Mouse (Mus musculus): ENCODE measurements at regions not wholly inside any gene's neighbourhood (a gene's known extent, or its start where the extent isn't known, plus 50 kb on each side); places are given as distances from the start of the nearest gene placed in this dataset.

GRCm38 (mm10) chr9:61028775-61029401 is 234.5 kb downstream of the Uaca start:
- H3K36me3 ChIP-seq, result no peaks in the 10 kb centered on the region
- WGBS, result 70% methylated on average over 12 of the region's 12 CpGs
- ATAC-seq (replicated peaks), result no peak
- no peaks in the 10 kb centered on the region for H3K27me3 ChIP-seq
- H3K9ac ChIP-seq (replicated peaks), result no peak overlapping the region
- H3K4me2 ChIP-seq (replicated peaks), result no peak overlapping the region
- H3K4me1 ChIP-seq, result peaks cover 27% of the 10 kb centered on the region
- no peaks in the 10 kb centered on the region for H3K9me3 ChIP-seq
- H3K4me3 ChIP-seq, result no peak overlapping the region
- no peak overlapping the region for H3K27ac ChIP-seq (replicated peaks)

- Histone ChIP-seq H3K4me1 (peaks cover 27% of the 10 kb centered on the region), H3K36me3 (no peaks in the 10 kb centered on the region), H3K4me3 (no peak overlapping the region), H3K27me3 (no peaks in the 10 kb centered on the region), H3K9ac (replicated peaks) (no peak overlapping the region), H3K27ac (replicated peaks) (peak overlapping the region; percentile 82), H3K4me2 (replicated peaks) (peak overlapping the region; percentile 14), H3K9me3 (no peaks in the 10 kb centered on the region)
- WGBS, result 58% methylated on average over 26 of the region's 26 CpGs
- ATAC-seq (replicated peaks), result peak; percentile 39; the same call in 1 of the 2 replicates
Observed at GRCm38 (mm10) chr9:61031699-61032447, 237.5 kb downstream of the Uaca start.

DNA sequence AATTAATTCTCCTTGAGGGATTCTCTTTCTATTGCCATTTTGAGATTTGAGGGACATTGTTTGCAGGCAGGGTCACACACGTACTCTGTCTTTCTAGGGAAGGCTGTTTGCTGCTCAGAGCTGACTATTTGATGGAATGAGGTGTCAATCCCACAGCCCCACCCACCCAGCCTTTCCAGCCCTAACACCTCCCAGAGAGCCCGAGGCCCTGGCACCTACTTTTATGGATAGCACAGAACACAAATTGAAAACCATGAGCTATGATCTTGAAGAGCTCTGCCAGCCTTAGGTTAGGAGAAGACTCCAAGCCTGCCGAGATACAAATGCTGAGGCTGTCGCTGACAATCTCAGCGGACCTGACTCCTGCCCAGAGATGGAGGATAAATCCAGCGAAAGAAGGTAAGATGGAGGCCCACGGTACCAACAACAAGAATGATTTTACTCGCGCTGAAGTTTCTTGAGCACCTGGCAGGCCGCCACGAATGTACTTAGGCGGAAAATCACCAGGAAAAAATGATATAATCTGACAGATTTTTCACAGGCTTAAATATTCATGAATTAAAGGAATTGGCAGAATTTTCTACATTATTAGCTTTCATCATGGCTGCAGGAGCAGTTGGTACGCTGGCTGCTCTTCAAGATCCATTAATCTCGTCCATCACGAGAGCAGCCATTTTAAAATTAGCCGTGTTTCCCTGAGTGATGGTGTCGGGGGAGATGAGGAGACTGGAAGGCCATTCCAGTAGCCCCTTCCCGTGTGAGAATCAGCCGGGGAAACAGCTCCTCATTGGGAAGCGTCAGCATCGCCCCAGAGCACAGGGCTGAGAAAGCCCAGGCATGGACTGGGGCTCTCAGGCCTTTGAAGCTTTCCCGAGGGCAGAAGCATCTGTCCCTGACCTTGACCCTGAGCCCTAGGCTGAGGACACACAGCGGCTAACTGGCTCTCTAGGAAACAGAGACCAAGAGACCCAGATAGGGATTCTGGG is 238.4 kb downstream of the Uaca start:
- Histone ChIP-seq H3K4me3 (no peak overlapping the region), H3K4me1 (peaks cover 27% of the 10 kb centered on the region), H3K4me2 (replicated peaks) (peak overlapping the region; percentile 14), H3K9me3 (no peaks in the 10 kb centered on the region), H3K9ac (replicated peaks) (no peak overlapping the region), H3K27ac (replicated peaks) (peak overlapping the region; percentile 82), H3K36me3 (no peaks in the 10 kb centered on the region), H3K27me3 (no peaks in the 10 kb centered on the region)
- ATAC-seq (replicated peaks), result peak; percentile 57; the same call in 1 of the 2 replicates
- WGBS, result 45% methylated on average over 23 of the region's 23 CpGs

GRCm38 (mm10) chr9:61033593-61033992 is 239.3 kb downstream of the Uaca start:
- H3K27ac ChIP-seq (replicated peaks), result peak overlapping the region; percentile 82; the same call in 1 of the 2 replicates

DNA sequence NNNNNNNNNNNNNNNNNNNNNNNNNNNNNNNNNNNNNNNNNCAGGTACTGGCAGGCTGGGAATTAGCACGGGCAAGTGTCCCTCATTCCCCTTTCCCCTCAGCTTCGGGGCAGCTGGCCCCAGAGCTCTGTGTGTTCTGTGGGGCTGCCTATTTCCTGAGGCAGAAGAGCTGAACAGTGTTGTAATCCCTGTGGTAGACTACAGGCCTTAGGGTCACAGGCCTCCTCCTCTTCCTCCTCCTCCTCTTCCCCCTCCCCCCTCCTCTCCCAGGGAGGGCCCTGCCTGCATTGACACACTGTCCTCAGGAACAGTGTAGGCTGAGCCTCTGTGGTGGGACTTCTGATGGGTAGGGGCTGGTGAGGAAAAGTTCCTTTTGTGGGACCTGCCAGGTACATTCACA is 247.7 kb downstream of the Uaca start:
- no peak for ATAC-seq (replicated peaks)
- H3K27me3 ChIP-seq, result no peaks in the 10 kb centered on the region
- peaks cover 19% of the 10 kb centered on the region; the same call in 1 of the 2 replicates for H3K4me1 ChIP-seq
- H3K9me3 ChIP-seq, result no peaks in the 10 kb centered on the region
- H3K4me3 ChIP-seq, result no peak overlapping the region
- WGBS, result 60% methylated on average over 2 of the region's 2 CpGs
- H3K36me3 ChIP-seq, result no peaks in the 10 kb centered on the region
- H3K9ac ChIP-seq (replicated peaks), result no peak overlapping the region
- no peak overlapping the region for H3K4me2 ChIP-seq (replicated peaks)
- no peak overlapping the region for H3K27ac ChIP-seq (replicated peaks)

More at GRCm38 (mm10) chr9:61033593-61033992, 239.3 kb downstream of the Uaca start:
- H3K9ac ChIP-seq (replicated peaks), result no peak overlapping the region
- no peaks in the 10 kb centered on the region for H3K27me3 ChIP-seq
- H3K4me2 ChIP-seq (replicated peaks), result no peak overlapping the region
- peaks cover 27% of the 10 kb centered on the region for H3K4me1 ChIP-seq
- no peaks in the 10 kb centered on the region for H3K9me3 ChIP-seq
- no peak overlapping the region for H3K4me3 ChIP-seq
- no peaks in the 10 kb centered on the region for H3K36me3 ChIP-seq
- no peak for ATAC-seq (replicated peaks)
- WGBS, result 84% methylated on average over 9 of the region's 9 CpGs

DNA sequence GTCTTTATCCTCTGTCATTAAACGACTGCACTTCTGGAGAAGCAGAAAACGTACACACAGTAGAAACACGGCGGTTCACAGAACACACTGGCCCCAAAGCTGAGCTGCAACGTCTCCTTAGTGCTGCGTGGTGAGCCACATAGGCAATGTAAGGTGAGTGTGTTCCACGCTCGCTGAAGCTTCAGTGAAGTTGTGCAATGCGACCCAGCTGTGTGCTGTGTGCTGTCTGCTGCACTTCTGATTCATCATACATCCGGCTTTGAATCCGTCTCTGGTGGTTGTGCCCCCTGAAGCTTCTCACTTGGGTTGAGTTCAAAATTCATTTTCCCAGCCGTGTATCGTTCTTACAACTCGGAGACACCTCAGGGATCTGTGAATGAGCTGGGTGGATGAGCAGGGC is 250.6 kb downstream of the Uaca start:
- Histone ChIP-seq H3K4me3 (no peak overlapping the region), H3K9me3 (no peaks in the 10 kb centered on the region), H3K27ac (replicated peaks) (no peak overlapping the region), H3K36me3 (no peaks in the 10 kb centered on the region), H3K9ac (replicated peaks) (no peak overlapping the region), H3K27me3 (no peaks in the 10 kb centered on the region), H3K4me2 (replicated peaks) (no peak overlapping the region), H3K4me1 (peaks cover 14% of the 10 kb centered on the region; the same call in 1 of the 2 replicates)
- ATAC-seq (replicated peaks), result no peak
- 82% methylated on average over 14 of the region's 14 CpGs for WGBS

- no peaks in the 10 kb centered on the region for H3K27me3 ChIP-seq
- WGBS, result 17% methylated on average over 7 of the region's 7 CpGs
- no peak for ATAC-seq (replicated peaks)
- peaks cover 12% of the 10 kb centered on the region; the same call in 1 of the 2 replicates for H3K4me1 ChIP-seq
- H3K4me3 ChIP-seq, result no peak overlapping the region
- H3K4me2 ChIP-seq (replicated peaks), result no peak overlapping the region
- H3K9ac ChIP-seq (replicated peaks), result no peak overlapping the region
- H3K9me3 ChIP-seq, result no peaks in the 10 kb centered on the region
- H3K27ac ChIP-seq (replicated peaks), result no peak overlapping the region
- no peaks in the 10 kb centered on the region for H3K36me3 ChIP-seq
Observed at GRCm38 (mm10) chr9:61046517-61046916, 252.2 kb downstream of the Uaca start.

DNA sequence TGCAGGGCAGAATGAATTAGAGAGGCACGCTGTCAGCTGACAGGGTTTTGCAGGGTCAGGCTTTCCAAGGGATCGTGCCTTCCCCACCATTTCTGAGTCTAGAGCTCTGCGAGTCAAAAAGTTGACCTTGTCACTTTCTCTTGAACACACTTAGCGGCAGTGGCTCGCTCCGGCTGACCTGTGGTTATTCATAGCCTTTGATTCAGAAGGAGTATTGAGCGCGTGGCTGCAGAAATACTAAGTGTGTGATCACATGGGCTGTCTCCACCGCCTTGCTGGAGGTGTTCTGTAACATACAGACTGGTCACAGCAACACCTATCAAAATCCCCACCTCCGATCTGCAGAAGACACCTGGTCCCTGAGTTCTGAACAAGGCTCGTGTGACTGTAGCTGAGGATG is 252.9 kb downstream of the Uaca start:
- no peaks in the 10 kb centered on the region for H3K36me3 ChIP-seq

GRCm38 (mm10) chr9:61048576-61048975 is 254.2 kb downstream of the Uaca start:
- Histone ChIP-seq H3K9ac (replicated peaks) (no peak overlapping the region), H3K9me3 (no peaks in the 10 kb centered on the region), H3K27me3 (no peaks in the 10 kb centered on the region), H3K27ac (replicated peaks) (no peak overlapping the region), H3K36me3 (no peaks in the 10 kb centered on the region), H3K4me3 (no peak overlapping the region), H3K4me2 (replicated peaks) (no peak overlapping the region), H3K4me1 (no peaks in the 10 kb centered on the region)
- WGBS, result 89% methylated on average over 15 of the region's 15 CpGs
- no peak for ATAC-seq (replicated peaks)

More for the DNA sequence above, 252.9 kb downstream of the Uaca start:
- H3K4me2 ChIP-seq (replicated peaks), result no peak overlapping the region
- H3K9me3 ChIP-seq, result no peaks in the 10 kb centered on the region
- H3K27ac ChIP-seq (replicated peaks), result no peak overlapping the region
- 78% methylated on average over 11 of the region's 11 CpGs for WGBS
- no peak overlapping the region for H3K9ac ChIP-seq (replicated peaks)
- H3K4me3 ChIP-seq, result no peak overlapping the region
- 0 out of 2 replicates have a peak, but pooled peaks cover 6% of the 10 kb centered on the region for H3K4me1 ChIP-seq
- no peak for ATAC-seq (replicated peaks)
- no peaks in the 10 kb centered on the region for H3K27me3 ChIP-seq

DNA sequence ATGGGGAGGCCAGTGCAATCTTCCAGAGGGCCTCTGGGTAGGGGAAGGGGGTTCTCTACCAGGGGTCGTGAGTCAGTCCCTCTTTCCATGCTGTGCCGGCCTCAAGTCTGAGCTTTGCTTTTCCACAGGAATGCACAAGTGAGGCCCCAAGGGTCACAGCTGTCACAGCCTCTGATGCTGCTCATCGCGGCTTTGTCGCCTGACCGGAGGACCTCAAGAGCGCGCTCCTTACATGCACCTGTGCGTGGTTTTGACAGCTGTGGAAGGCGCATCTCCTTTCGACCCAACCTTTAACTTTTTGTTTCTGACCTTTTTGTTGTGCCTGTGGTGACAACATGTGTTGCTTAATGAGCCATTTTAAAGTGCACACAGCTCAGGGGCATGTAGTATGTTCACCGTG is 258.3 kb downstream of the Uaca start:
- Histone ChIP-seq H3K4me3 (no peak overlapping the region), H3K4me1 (peaks cover 19% of the 10 kb centered on the region), H3K36me3 (no peaks in the 10 kb centered on the region), H3K9me3 (no peaks in the 10 kb centered on the region), H3K4me2 (replicated peaks) (no peak overlapping the region), H3K9ac (replicated peaks) (no peak overlapping the region), H3K27me3 (no peaks in the 10 kb centered on the region), H3K27ac (replicated peaks) (no peak overlapping the region)
- whole genome bisulfite sequencing, result 91% methylated on average over 12 of the region's 12 CpGs
- no peak for ATAC-seq (replicated peaks)

GRCm38 (mm10) chr9:61054427-61054826 is 260.1 kb downstream of the Uaca start:
- ATAC-seq (replicated peaks), result no peak
- WGBS, result 34% methylated on average over 3 of the region's 3 CpGs
- H3K27me3 ChIP-seq, result no peaks in the 10 kb centered on the region
- H3K27ac ChIP-seq (replicated peaks), result no peak overlapping the region
- no peaks in the 10 kb centered on the region for H3K9me3 ChIP-seq
- H3K4me2 ChIP-seq (replicated peaks), result no peak overlapping the region
- no peaks in the 10 kb centered on the region for H3K36me3 ChIP-seq
- peaks cover 19% of the 10 kb centered on the region for H3K4me1 ChIP-seq
- no peak overlapping the region for H3K9ac ChIP-seq (replicated peaks)
- no peak overlapping the region for H3K4me3 ChIP-seq

GRCm38 (mm10) chr9:61055392-61055791 is 261.1 kb downstream of the Uaca start:
- no peaks in the 10 kb centered on the region for H3K9me3 ChIP-seq
- no peaks in the 10 kb centered on the region for H3K27me3 ChIP-seq
- H3K4me3 ChIP-seq, result no peak overlapping the region
- H3K9ac ChIP-seq (replicated peaks), result no peak overlapping the region
- ATAC-seq (replicated peaks), result no peak
- H3K36me3 ChIP-seq, result no peaks in the 10 kb centered on the region
- H3K4me1 ChIP-seq, result peaks cover 19% of the 10 kb centered on the region
- H3K27ac ChIP-seq (replicated peaks), result no peak overlapping the region
- H3K4me2 ChIP-seq (replicated peaks), result no peak overlapping the region
- 85% methylated on average over 3 of the region's 3 CpGs for WGBS

Data from forebrain, embryonic 15.5 days (tissue).